Mouse (Mus musculus) left cerebral cortex, postnatal 25 days (tissue): ENCODE results near the gene Gng8. TPM values are rescaled to one million over a fixed set of nuclear protein-coding genes. Genes with fewer than 3 reads are reported as not detected.

Experiments used
- DNase-seq, 2 experiments: peaks; one replicate each; pipeline ENCODE4 v3.0.0; 2022; ENCODE audit warnings: low spot score in 2 of 2, mixed read lengths in 1 of 2
- intact Hi-C: fragments of 180-260 bp; cut with DNase I; formaldehyde crosslinking; loops from one replicate; pipeline ENCODE4 v1.15.1; 2025
- total RNA-seq, 2 experiments: library from RNA; stranded (reverse); gene quantifications; 2 replicates each; pipeline ENCODE4 v1.2.3; 2021

Gng8 gene
- 1 to 10 TPM; 2.5 to 4.0 TPM for total RNA-seq

DNA sequence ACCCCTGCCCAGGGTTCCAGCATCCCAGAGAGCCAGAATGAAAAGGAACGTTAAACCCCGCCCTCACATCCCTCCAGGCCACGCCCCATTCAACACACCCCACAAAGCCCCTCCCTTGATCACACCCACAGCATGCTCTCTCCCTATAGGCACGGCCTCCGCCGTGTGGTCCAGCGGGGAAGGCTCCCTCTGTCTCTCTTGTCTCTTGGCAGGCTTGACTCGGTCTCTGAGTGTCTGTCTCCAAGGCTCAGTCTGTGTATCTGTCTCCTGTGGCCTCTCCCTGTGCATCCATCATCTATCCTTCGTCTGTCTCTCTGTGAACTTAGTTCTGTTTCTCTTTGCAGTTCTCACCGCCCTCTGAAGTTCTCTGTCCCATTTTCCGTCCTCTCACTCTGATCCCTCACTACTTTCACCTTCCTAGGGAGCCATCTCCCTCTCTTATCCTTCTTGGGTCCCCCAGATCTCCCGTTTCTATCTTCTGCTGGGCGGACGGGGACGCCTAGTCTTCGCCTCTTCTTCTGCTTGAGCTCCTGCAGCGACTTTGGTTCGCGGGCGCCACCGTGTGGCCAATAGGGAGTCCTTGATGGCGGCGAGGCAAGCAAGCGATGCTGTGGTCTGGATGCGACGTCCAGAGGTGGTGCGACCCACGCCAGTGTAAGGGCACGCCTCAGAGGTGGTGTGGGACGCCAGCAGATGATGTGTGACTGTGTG, at the start of gene Gng8:
Gene Gng8 (plus strand): TSS at position 146 of the 711 bp plus-strand sequence.
- peak; percentile 86 to 88 for DNase-seq
- intact Hi-C loops = loop anchor here (1.0 to 10.0 kb wide), 2 partner anchors 15 to 147 kb away; no protein-coding TSS in a partner anchor

DNA sequence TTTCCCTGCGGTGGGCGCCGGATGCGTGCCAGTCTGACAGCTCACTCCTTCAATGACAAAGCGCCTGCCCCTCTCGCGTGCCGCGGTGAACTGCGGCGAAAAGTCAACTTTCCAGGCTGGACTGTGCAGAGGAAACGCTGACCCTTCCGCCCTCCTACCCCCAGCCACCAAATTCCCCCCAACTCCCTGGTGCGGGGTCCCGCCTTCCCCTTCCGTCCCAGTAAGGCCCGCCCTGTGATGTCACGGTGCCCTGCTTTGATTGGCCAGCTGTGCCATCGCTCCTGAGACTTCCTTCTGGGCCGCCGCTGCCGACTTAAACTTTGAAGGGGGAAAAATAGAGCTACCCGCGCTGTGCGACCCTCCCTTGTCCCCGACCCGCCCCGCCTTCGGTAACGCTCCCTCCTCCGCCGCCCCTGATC, 48.9 kb upstream of the Gng8 start, which contains the start of gene Prkd2:
Gene Prkd2 (plus strand): TSS at position 258 of the 419 bp plus-strand sequence.
- DNase-seq = peak; percentile 88 to 90
- intact Hi-C loops = no loop called here

DNA sequence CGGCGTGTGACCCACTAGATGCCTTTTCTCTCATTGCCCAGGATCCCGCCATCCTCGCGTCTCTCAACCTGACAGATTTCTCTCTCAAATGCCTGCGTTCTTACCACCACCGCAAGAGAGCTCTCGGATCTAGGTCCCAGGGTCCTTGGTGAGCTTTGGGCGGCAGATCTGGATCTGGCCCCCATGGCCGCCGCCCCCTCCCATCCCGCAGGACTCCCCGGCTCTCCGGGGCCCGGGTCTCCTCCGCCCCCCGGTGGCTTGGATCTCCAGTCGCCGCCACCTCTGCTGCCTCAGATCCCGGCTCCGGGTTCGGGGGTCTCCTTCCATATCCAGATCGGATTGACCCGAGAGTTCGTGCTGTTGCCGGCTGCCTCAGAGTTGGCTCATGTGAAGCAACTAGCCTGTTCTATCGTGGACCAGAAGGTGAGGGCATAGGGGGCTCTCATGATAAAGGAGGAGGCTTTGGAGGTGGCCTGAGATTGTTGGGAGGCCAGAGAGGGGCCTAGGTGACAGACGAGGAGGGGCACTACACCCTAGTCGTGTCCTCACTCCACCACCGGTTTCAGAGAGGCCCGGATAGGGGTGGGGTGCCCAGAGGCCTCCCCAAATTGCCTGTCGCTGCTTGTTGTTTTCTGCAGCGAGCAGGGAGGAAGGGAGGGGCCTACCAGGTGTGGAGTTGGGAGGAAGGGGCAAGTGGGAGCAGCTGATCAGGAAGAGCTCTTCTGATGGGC, 48.0 kb upstream of the Gng8 start:
- intact Hi-C loops = no loop called here
- no peak for DNase-seq

DNA sequence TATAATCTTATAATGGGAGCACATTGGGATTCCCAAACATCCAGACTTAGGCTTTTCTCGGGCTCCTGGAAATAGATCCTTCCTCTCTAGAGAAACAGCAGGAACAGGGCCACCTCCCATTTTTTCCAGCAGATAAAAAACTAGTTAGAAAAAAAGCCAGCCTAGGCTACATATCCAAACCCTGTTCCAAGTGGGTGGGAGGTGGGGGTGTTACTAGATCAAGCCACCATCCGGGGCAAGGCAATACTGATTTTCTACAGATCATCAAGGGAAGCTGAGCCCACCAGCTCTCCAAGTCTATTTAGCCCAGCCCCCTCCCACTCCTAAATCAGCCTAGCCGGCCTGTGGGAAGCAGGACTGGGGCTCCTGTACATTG, 46.9 kb upstream of the Gng8 start:
- intact Hi-C loops = no loop called here
- DNase-seq = peak in 1 of 2 experiments; percentile 49

DNA sequence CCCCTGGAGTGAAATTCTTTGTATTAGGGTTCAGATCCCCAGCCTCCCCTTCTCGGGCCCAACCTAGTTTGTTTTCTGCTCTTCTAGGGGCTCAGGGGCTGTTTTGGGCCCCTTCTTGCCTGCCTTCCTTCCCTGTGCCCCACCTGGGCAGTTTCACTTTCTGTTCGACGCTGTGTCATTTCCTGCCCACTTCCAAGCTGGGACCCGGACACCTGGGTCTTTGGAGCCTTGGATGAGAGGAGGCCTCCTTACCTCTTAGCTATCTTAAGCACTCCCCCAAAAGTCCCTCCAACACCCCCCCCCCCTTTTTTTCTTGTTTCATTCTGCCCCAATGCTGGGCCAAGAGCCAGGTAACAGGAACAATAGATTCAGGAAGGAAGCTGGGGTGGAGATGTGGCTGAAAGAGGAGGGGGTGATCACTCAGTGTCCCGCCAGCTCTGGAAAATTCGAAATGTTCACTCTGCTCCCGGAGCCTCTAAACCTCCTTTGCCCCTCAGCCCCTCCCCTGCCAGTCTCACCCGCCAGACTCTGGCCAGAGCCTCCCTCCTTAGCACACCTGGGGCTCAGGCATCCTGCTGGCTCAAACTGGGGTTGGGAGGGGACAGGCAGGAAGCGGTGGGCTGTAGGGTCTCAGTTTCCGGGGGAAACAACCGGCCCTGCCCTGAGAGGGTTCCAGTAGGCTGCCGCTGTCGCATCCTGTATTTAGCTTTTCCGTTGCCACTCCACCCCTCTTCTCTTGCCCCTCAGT, 46.3 kb upstream of the Gng8 start:
- intact Hi-C loops = no loop called here
- DNase-seq = no peak

DNA sequence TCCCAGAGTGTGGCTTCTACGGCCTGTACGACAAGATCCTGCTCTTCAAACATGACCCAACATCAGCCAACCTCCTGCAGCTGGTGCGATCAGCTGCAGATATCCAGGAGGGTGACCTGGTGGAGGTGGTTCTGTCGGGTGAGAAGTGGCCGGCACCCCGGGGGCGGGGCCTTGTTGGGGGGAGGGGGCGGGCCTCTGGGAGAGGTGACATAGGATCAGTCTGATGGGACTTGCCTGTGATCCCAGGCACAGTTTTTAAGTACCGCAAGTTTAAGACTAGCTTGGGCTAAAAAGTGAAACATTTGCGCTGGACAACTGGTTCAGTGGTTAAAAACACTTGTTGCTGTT, 45.8 kb upstream of the Gng8 start:
- intact Hi-C loops = no loop called here
- no peak for DNase-seq

DNA sequence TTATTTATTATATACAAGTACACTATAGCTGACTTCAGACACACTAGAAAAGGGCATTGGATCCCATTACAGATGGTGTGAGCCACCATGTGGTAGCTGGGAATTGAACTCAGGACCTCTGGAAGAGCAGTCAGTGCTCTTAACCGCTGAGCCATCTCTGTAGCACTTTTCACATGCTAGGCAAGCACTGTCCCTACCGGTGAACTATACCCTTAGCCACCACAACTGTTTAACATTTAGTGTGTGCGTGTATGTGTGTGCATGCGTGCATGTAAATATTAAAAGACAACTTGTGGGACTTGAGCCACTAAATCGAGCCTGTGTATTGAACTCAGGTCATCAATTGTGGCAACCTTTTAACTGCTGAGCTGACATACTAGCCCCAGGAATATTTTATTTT, 44.8 kb upstream of the Gng8 start:
- DNase-seq = no peak
- intact Hi-C loops = no loop called here

DNA sequence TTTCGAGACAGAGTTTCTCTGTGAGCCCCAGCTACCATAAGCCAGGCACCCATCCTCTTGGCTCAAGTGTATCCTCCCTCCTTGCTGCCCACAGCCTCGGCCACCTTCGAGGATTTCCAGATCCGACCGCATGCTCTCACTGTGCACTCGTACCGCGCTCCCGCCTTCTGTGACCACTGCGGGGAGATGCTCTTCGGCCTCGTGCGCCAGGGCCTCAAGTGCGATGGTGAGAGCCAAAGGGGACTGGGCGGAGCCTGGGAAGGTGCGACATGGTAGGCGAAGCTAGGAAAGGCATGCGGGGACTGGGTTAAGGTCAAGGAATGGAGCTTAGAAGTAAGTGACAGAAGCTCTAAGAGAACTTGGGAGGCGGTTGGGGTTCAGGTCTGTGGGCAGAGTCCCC, 44.1 kb upstream of the Gng8 start:
- intact Hi-C loops = no loop called here

DNA sequence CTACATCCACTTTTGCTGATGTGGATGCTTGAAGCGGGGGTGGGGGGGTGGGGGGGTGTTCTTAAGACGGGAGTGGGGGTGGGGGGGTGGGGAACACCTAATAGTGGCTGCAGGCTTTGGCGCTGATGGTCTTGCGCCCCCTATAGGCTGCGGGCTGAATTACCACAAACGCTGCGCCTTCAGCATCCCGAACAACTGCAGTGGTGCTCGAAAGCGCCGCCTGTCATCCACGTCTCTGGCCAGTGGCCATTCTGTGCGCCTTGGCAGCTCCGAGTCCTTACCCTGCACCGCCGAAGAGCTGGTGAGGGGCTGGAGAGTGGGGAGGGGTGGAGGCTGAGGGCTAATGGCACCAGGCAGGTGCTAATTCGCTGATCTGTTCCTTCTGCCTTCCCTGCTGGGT, 43.0 kb upstream of the Gng8 start:
- intact Hi-C loops = no loop called here
- peak; percentile 72 to 75 for DNase-seq

More for the DNA sequence above, 44.1 kb upstream of the Gng8 start:
- no peak for DNase-seq

DNA sequence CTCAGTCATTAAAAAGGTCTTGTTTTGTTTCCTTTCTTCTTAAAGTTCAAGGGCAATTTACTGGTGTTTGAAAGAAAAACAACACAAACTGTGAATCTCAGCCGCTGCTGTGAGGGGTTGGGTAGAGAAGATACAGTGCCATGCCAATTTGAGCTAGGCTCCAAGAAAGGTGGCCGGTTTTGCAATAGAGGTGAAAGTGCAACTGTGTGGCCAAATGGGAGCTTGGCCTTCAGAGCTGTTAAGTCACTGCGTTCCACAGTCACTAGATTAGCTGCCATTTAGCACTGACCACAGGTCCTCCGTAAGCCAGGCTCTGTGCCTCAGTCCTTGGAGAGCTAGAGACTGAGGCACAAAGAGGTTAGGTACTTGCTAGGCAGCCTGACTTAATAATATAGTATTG, 40.0 kb upstream of the Gng8 start:
- DNase-seq = no peak
- intact Hi-C loops = no loop called here

DNA sequence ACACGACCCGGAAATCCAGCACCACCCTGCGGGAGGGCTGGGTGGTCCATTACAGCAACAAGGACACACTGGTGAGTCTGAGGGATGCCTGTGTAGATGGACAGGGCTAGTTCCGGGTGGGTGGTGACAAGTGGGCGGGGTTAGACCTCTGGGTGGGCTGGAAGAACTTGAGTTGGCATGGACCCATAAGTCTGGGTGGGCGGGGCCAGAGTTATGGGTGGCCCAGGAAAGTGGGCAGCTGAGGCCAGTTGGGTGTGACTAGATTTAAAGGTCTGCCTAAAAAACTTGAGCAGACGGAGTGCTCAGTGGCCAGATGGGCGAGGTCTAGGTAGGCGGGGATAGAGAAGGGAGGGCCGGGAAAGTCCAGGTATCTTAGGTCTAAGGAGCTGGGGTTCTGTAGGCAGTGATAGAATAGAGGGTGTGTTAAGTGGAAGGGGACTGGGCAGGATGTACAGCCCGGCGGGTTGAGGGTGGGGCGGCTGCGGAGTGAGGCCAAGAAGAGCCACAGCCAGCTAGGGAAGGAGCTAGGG, 38.2 kb upstream of the Gng8 start:
- intact Hi-C loops = no loop called here

DNA sequence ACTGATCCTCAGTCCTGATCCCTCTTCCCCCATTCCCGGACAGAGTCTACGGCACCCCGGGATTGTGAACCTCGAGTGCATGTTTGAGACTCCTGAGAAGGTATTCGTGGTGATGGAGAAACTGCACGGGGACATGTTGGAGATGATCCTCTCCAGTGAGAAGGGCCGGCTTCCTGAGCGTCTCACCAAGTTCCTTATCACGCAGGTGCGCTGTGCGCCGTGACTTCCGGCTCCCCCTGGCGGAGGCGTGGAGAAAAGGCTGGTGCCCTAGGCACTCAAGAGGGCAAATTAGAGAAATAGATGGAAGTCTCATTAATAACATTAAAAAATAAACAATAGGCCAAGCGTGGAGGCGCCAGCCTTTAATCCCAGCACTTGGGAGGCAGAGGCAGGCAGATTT, 33.2 kb upstream of the Gng8 start:
- intact Hi-C loops = no loop called here
- no peak for DNase-seq

More for the DNA sequence above, 38.2 kb upstream of the Gng8 start:
- peak in 1 of 2 experiments; percentile 50 for DNase-seq

DNA sequence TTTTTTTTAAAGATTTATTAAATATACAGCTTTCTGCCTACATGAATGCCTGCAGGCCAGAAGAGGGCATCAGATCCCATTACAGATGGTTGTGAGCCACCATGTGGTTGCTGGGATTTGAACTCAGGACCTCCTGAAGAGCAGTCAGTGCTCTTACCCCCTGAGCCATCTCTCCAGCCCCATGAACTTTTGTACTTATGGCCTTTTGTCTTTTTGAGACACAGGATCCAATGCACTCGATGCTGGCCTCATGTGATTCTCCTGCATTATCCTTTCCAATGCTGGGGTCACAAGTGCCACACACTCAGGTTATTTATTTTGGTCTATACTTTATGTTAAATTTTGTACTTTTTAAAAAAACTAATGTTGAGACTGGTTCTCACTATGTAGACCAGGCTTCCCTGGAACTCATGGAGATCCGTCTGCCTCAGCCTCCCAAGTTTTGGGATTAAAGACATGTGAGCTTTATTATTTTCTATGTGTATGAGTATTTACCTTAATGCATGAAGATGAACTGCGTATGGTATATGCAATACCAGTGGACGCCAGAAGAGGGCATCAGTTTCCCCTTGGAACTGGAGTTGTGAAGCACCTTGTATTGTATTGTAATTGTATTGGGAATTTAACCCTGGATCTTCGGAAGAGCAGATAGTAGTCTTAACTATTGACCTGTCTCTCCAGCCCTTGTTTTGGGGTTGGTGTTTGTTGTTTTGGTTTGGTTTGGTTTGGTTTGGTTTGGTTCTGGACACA, 31.5 kb upstream of the Gng8 start:
- DNase-seq = peak in 1 of 2 experiments; percentile 77
- intact Hi-C loops = no loop called here

DNA sequence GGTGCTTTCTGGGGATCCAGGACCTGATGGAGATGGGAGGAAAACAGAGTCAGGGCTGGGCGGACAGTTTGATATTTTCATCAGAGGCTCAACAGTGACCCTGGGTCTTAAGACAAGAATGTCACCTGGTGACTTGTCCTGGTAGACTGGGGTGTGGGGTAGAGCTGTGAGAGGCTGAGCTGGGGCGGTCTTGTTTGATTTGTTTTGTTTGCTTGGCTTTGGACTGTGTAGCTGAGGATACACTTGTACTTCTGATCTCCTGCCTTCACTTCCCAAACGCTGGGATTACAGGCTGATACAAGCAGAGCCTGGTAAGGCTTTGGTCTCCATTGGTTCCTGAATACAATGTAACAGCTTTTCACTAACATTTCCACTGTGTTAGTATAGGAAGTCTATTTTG, 24.1 kb upstream of the Gng8 start:
- DNase-seq = no peak
- intact Hi-C loops = no loop called here

DNA sequence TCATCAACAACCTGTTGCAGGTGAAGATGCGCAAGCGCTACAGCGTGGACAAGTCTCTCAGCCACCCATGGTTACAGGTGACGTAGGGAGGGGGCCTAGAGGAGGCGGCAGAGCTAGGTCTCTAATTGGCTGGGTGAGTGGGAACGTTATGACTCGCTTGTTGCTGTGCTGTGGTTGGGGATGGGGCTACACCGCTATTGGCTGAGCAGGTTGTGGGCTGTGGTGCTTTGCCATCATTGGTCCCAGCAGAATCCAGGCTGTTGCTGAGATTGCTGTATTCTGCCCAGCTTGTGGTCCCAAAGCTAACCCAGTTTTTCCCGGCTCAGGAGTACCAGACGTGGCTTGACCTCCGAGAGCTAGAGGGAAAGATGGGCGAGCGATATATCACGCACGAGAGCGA, 22.1 kb upstream of the Gng8 start:
- DNase-seq = peak; percentile 92 to 99
- intact Hi-C loops = no loop called here

DNA sequence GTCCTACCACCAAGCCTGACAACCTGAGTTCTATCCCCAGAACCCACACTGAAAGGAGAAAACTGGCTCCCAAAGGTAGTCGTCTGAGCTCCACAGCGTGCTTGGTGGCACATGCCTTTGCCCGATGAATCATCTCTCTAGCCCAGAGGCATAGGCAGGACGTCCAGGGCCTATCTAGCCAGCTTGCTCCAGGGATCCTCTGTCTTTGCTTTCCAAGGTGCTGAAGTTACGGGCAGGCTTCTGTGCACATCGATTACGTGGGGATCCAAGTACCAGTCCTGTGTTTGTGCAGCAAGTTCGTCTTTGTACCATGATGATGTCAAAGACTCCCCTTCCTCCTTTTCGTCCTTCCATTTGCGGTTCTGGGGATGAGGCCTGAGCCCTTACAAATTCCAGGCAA, 20.0 kb upstream of the Gng8 start:
- intact Hi-C loops = loop anchor here (5.0 kb wide), 1 partner anchor 41 kb away; no protein-coding TSS in a partner anchor
- no peak for DNase-seq

DNA sequence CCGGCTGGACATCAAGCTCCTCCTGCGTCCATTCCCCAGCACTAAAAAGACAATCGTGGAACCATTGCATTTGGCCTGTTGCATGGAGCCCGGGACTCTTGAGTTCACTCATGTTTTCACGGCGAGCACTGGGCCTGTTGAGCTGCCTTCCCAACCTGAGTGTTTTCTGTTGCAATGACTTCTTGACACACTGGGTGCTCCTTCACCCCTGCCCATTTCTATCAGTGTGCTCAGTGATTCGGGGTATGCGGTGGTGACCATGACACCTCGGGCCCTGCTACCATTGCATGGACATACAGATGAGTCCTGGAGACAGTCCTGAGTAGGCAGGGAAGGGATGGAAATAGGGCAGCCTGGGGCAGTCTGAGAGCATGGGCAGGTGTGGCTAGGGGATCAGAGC, 19.1 kb upstream of the Gng8 start:
- no peak for DNase-seq
- intact Hi-C loops = loop anchor here (5.0 kb wide), 1 partner anchor 40 kb away; no protein-coding TSS in a partner anchor

DNA sequence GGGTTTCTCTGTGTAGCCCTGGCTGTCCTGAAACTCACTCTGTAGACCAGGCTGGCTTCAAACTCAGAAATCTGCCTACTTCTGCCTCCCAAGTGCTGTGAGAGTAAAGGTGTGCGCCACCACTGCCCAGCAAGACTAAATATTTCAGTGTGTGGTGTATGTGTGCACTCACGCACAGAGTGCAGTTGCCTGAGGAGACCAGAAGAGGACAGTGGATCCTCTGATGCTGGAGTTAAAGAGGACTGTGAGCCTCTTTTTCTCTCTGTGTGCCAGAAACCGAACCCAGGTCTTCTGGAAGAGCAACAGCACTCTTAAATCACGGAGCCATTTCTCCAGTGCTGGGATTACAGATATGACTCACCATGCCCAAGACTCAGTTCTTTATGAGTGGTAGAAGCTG, 18.2 kb upstream of the Gng8 start:
- intact Hi-C loops = loop anchor here (5.0 kb wide), 1 partner anchor 39 kb away; no protein-coding TSS in a partner anchor
- DNase-seq = no peak

DNA sequence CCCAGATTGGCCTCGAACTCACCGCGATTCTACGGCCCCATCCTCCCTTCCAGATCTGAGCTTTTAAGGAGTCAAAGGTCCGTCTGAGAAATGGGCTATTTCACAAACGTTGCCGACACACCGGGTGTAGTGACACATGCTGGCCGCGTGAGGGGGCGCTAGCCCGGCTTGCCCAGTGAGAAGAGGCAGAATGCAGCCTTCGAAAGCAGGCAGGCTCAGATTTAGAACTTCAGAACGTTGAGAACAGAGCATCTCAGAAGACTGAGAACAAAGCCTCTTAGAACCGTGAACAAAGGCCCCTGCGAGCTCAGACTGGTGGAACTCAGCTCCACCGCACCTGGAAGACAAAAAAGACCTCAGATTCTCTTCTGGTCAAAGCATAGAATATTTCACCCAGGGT, 17.4 kb upstream of the Gng8 start:
- intact Hi-C loops = loop anchor here (5.0 kb wide), 1 partner anchor 38 kb away; no protein-coding TSS in a partner anchor
- peak; percentile 73 to 83 for DNase-seq
